Mouse (Mus musculus) midbrain, embryonic 16.5 days (tissue): ENCODE results near the gene Odf2l. TPM values are rescaled to one million over a fixed set of nuclear protein-coding genes. Genes with fewer than 3 reads are reported as not detected.

Experiments used
- ATAC-seq: fragments of 200-750 bp; cut with Nextera tagmentation; 2 replicates; pipeline ENCODE4 v1.8.0; 2017; ENCODE audit warnings: moderate TSS enrichment
- H3K27ac ChIP-seq: fragments of 300-500 bp; sonication (generic); 2 replicates; pipeline ENCODE4 v1.5.1; 2014; ENCODE audit warnings: mild to moderate bottlenecking, low read length, mixed read lengths
- H3K27me3 ChIP-seq: fragments of 300-500 bp; sonication (generic); 2 replicates; pipeline ENCODE4 v1.6.1; 2014; ENCODE audit warnings: low read depth, low read length, mixed read lengths; ENCODE audit not compliant: control insufficient read depth, insufficient read depth
- H3K36me3 ChIP-seq: fragments of 300-500 bp; sonication (generic); 2 replicates; pipeline ENCODE4 v1.6.1; 2014; ENCODE audit warnings: mild to moderate bottlenecking, low read length, moderate library complexity, mixed read lengths; ENCODE audit not compliant: control insufficient read depth, insufficient read depth
- H3K4me1 ChIP-seq: fragments of 300-500 bp; sonication (generic); 2 replicates; pipeline ENCODE4 v1.6.1; 2014; ENCODE audit warnings: mild to moderate bottlenecking, low read length, mixed read lengths; ENCODE audit not compliant: control insufficient read depth, insufficient read depth
- H3K4me2 ChIP-seq: fragments of 300-500 bp; sonication (generic); 2 replicates; pipeline ENCODE4 v1.6.1; 2014; ENCODE audit warnings: mild to moderate bottlenecking, low read length, mixed read lengths
- H3K4me3 ChIP-seq: fragments of 300-500 bp; sonication (generic); 2 replicates; pipeline ENCODE4 v1.5.1; 2014; ENCODE audit warnings: low read depth, mild to moderate bottlenecking, low read length, moderate library complexity, mixed read lengths
- H3K9ac ChIP-seq: fragments of 300-500 bp; sonication (generic); 2 replicates; pipeline ENCODE4 v1.6.1; 2014; ENCODE audit warnings: low read depth, low read length, mixed read lengths
- H3K9me3 ChIP-seq: fragments of 300-500 bp; sonication (generic); replicated peaks from 2 replicates; pipeline ENCODE4 v1.6.1; 2014; ENCODE audit warnings: mild to moderate bottlenecking, low read length, mixed read lengths; ENCODE audit not compliant: control insufficient read depth, poor library complexity, severe bottlenecking
- WGBS: fragments of 180-500 bp; shearing (Covaris S2); extraction: QIAGEN DNeasy Blood & Tissue Kit; methylation state at CpG from one replicate; pipeline ENCODE4 v1.1.7; 2014; 5-methylcytosine and 5-hydroxymethylcytosine counted together
- polyA plus RNA-seq: library from polyadenylated mRNA; unstranded; fragments of >200 nt; fragmentation: Nextera tagmentation; extraction: Ambion mirVana; gene quantifications from 2 replicates; pipeline ENCODE4 v1.2.1, GENCODE M21; 2015

Odf2l gene
- polyA plus RNA-seq, 1 experiment from 2014 or later = 13.7 TPM

- H3K27me3 ChIP-seq = no peaks in the 10 kb centered on the region
- H3K4me1 ChIP-seq = no peaks in the 10 kb centered on the region
- H3K36me3 ChIP-seq = no peaks in the 10 kb centered on the region
- H3K4me3 ChIP-seq = no peak overlapping the region
- ATAC-seq = no peak
- H3K4me2 ChIP-seq = no peak overlapping the region
- H3K9ac ChIP-seq = no peak overlapping the region
- WGBS = 83% methylated on average over 4 of the region's 4 CpGs
- H3K9me3 ChIP-seq = no peaks in the 10 kb centered on the region
- H3K27ac ChIP-seq = no peak overlapping the region
These were observed 53.1 kb downstream of the Odf2l start for GRCm38 (mm10) chr3:145171390-145172060.

GRCm38 (mm10) chr3:145184645-145185044 lies 66.3 kb downstream of the Odf2l start:
- Histone ChIP-seq H3K4me3 (no peak overlapping the region), H3K27me3 (no peaks in the 10 kb centered on the region), H3K9me3 (no peaks in the 10 kb centered on the region), H3K4me1 (no peaks in the 10 kb centered on the region), H3K27ac (no peak overlapping the region), H3K9ac (no peak overlapping the region), H3K36me3 (no peaks in the 10 kb centered on the region), H3K4me2 (no peak overlapping the region)
- ATAC-seq = no peak

- no peaks in the 10 kb centered on the region for H3K36me3 ChIP-seq
- H3K27ac ChIP-seq = no peak overlapping the region
- 91% methylated on average over 2 of the region's 2 CpGs for WGBS
- H3K4me3 ChIP-seq = no peak overlapping the region
- no peaks in the 10 kb centered on the region for H3K9me3 ChIP-seq
- no peak overlapping the region for H3K4me2 ChIP-seq
- H3K4me1 ChIP-seq = no peaks in the 10 kb centered on the region
- H3K27me3 ChIP-seq = no peaks in the 10 kb centered on the region
- H3K9ac ChIP-seq = no peak overlapping the region
- ATAC-seq = no peak
These were observed 73.6 kb downstream of the Odf2l start for GRCm38 (mm10) chr3:145191972-145192371.

GRCm38 (mm10) chr3:145195240-145195923 lies 77.0 kb downstream of the Odf2l start:
- Histone ChIP-seq H3K4me3 (no peak overlapping the region), H3K9me3 (no peaks in the 10 kb centered on the region), H3K4me1 (no peaks in the 10 kb centered on the region), H3K27ac (no peak overlapping the region), H3K4me2 (no peak overlapping the region), H3K9ac (no peak overlapping the region), H3K27me3 (no peaks in the 10 kb centered on the region), H3K36me3 (no peaks in the 10 kb centered on the region)
- 86% methylated on average over 8 of the region's 8 CpGs for WGBS
- no peak for ATAC-seq

- ATAC-seq = no peak
- H3K4me3 ChIP-seq = no peak overlapping the region
- no peaks in the 10 kb centered on the region for H3K27me3 ChIP-seq
- no peaks in the 10 kb centered on the region for H3K36me3 ChIP-seq
- H3K27ac ChIP-seq = no peak overlapping the region
- no peaks in the 10 kb centered on the region for H3K4me1 ChIP-seq
- WGBS = 76% methylated on average over 2 of the region's 2 CpGs
- H3K4me2 ChIP-seq = no peak overlapping the region
- H3K9ac ChIP-seq = no peak overlapping the region
- H3K9me3 ChIP-seq = no peaks in the 10 kb centered on the region
These were observed 79.7 kb downstream of the Odf2l start for GRCm38 (mm10) chr3:145198050-145198449.

Other genes starting within 250 kb of the Odf2l start
- gene Clca4b, start 186.1 kb upstream of the Odf2l start, polyA plus RNA-seq = not detected in 2 replicates
- gene Clca4a, start 143.5 kb upstream of the Odf2l start, polyA plus RNA-seq = 0.07 TPM in 1 of 2 replicates, not detected in the other
- not detected in 2 replicates for gene Clca1, start 85.8 kb upstream of the Odf2l start, polyA plus RNA-seq
- gene Clca2, start 19.1 kb upstream of the Odf2l start, polyA plus RNA-seq = 0.10 TPM in 1 of 2 replicates, not detected in the other
- 0.85 and 1.6 TPM in 2 replicates for gene Col24a1, start 173.9 kb downstream of the Odf2l start, polyA plus RNA-seq